Mouse (Mus musculus) CH12.LX (cell line): ENCODE measurements around the gene Emc8.

Experiments
- CHD1 ChIP-seq: IDR thresholded peaks from 2 replicates; pipeline ENCODE4 v1.6.1; 2012; ENCODE audit warnings: low read depth, low read length, improper control_type of control experiment, inconsistent platforms
- CTCF ChIP-seq, 2 experiments: IDR thresholded peaks in 1 of 2; conservative IDR thresholded peaks in 1 of 2; 2 replicates each; pipeline ENCODE4 v1.5.1; 2011 to 2012; ENCODE audit warnings: low read depth in 2 of 2, low read length in 2 of 2, improper control_type of control experiment in 1 of 2, inconsistent platforms in 1 of 2, mild to moderate bottlenecking in 1 of 2, moderate library complexity in 1 of 2
- EP300 ChIP-seq: IDR thresholded peaks from 2 replicates; pipeline ENCODE4 v1.6.1; 2011; ENCODE audit warnings: low read length, improper control_type of control experiment
- MEF2A ChIP-seq: IDR thresholded peaks from 2 replicates; pipeline ENCODE4 v1.6.1; 2014; ENCODE audit warnings: low read depth, mild to moderate bottlenecking, inconsistent platforms, low read length, improper control_type of control experiment, borderline replicate concordance
- MYC ChIP-seq: IDR thresholded peaks from 2 replicates; pipeline ENCODE4 v1.6.1; 2011; ENCODE audit warnings: low read depth, mild to moderate bottlenecking, improper control_type of control experiment, low read length
- POLR2A ChIP-seq: IDR thresholded peaks from 2 replicates; pipeline ENCODE4 v1.6.1; 2011; ENCODE audit warnings: low read depth, mild to moderate bottlenecking, improper control_type of control experiment, low read length
- USF1 ChIP-seq: IDR thresholded peaks from 2 replicates; pipeline ENCODE4 v1.6.1; 2014; ENCODE audit warnings: low read depth, mild to moderate bottlenecking, inconsistent platforms, low read length, improper control_type of control experiment
- USF2 ChIP-seq: conservative IDR thresholded peaks from 2 replicates; pipeline ENCODE4 v1.6.1; 2011; ENCODE audit warnings: low read depth, low read length, improper control_type of control experiment
- ZMIZ1 ChIP-seq: IDR thresholded peaks from 2 replicates; pipeline ENCODE4 v1.6.1; 2012; ENCODE audit warnings: low read depth, mild to moderate bottlenecking, inconsistent platforms, low read length, improper control_type of control experiment
- ZNF384 ChIP-seq: IDR thresholded peaks from 2 replicates; pipeline ENCODE4 v1.6.1; 2012; ENCODE audit warnings: low read depth, low read length, improper control_type of control experiment, inconsistent platforms

- TF ChIP-seq USF1 (no peak), MYC (no peak), POLR2A (no peak), CHD1 (no peak), EP300 (no peak), CTCF (conservative IDR thresholded peaks at IDR 0.05 in 1 of 2, IDR thresholded peaks at IDR 0.05 in 1 of 2; ENCODE audit: low read depth in 2 of 2, low read length in 2 of 2) (no peak), ZNF384 (no peak), ZMIZ1 (no peak), USF2 (no peak), MEF2A (no peak)
These were observed 15.7 kb upstream of the Emc8 start for GRCm38 (mm10) chr8:120684082-120684481.
